Mouse (Mus musculus): ENCODE measurements around the gene Chil1. TPM values are rescaled to one million over a fixed set of nuclear protein-coding genes. Genes with fewer than 3 reads are reported as not detected.

The Chil1 gene
- polyA plus RNA-seq, 1 experiment from 2014 or later: 0.85 TPM

DNA sequence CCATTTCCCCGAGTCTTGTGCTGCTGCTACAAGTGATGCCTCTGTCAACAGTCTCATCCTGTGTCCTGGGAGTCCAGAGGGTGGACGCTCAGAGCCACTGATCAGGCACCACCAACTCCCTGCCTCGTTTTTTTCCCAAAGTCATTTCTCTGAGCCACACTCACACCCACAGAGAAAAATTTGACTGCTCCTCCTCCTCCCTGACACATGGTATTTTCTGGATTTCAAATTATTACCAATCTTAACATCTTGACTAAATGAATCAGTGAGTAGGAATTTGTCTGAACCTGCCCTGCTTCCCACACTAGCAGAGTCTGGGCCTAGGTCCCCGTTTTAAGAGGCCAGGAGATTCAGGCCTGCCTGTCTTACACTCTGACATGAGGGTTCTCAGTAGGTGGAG, 10.0 kb downstream of the Chil1 start:
- ATAC-seq (ENCODE audit: low FRiP score, low TSS enrichment): no peak
- H3K27ac ChIP-seq (ENCODE audit: low read length): no peak overlapping the region
- no peak overlapping the region for H3K4me3 ChIP-seq (ENCODE audit: low read length)
- H3K36me3 ChIP-seq (ENCODE audit: insufficient read depth, low read length): no peaks in the 10 kb centered on the region
- 48% methylated on average over 4 of the region's 4 CpGs for WGBS
- peaks cover 35% of the 10 kb centered on the region for H3K4me1 ChIP-seq (ENCODE audit: insufficient read depth, low read length)
- no peaks in the 10 kb centered on the region for H3K27me3 ChIP-seq (ENCODE audit: insufficient read depth, low read length)
- H3K4me2 ChIP-seq (replicated peaks; ENCODE audit: low read depth, low read length): no peak overlapping the region
- no peaks in the 10 kb centered on the region for H3K9me3 ChIP-seq (ENCODE audit: low read length)
- no peak overlapping the region for H3K9ac ChIP-seq (replicated peaks; ENCODE audit: low read length)

DNA sequence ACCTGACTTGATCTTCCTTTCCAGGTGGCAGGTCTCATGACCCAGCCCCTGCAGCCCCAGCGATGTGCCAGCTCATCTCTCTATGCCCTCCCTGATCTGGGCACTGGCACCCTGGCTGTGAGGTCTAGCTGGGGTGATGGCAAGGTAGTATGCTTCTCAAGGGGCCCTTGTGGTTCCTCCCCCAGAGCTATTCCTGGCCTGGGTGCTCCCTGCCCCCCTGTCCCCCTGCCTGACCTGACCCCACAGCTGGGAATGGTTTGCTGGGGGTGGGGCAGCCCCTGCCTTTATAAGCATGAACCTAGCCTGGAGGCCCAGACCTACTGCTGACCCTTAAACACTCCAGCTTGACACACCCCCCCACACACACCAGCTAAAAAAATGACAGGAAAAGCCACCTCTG, 11.2 kb downstream of the Chil1 start, which contains the start of gene Mybph:
Mybph (plus strand) TSS at position 323 of the 400 bp plus-strand sequence.
- H3K27me3 ChIP-seq (ENCODE audit: insufficient read depth, low read length): no peaks in the 10 kb centered on the region
- H3K4me3 ChIP-seq (ENCODE audit: low read length): no peak within 1 kb of the TSS
- 40% methylated on average over 1 of the region's 1 CpGs for WGBS
- no peaks in the 10 kb centered on the region for H3K9me3 ChIP-seq (ENCODE audit: low read length)
- ATAC-seq (ENCODE audit: low FRiP score, low TSS enrichment): no peak
- H3K4me1 ChIP-seq (ENCODE audit: insufficient read depth, low read length): peaks cover 35% of the 10 kb centered on the region
- H3K9ac ChIP-seq (replicated peaks; ENCODE audit: low read length): no peak within 1 kb of the TSS
- H3K36me3 ChIP-seq (ENCODE audit: insufficient read depth, low read length): no peaks in the 10 kb centered on the region
- no peak within 1 kb of the TSS for H3K4me2 ChIP-seq (replicated peaks; ENCODE audit: low read depth, low read length)
- H3K27ac ChIP-seq (ENCODE audit: low read length): no peak within 1 kb of the TSS

DNA sequence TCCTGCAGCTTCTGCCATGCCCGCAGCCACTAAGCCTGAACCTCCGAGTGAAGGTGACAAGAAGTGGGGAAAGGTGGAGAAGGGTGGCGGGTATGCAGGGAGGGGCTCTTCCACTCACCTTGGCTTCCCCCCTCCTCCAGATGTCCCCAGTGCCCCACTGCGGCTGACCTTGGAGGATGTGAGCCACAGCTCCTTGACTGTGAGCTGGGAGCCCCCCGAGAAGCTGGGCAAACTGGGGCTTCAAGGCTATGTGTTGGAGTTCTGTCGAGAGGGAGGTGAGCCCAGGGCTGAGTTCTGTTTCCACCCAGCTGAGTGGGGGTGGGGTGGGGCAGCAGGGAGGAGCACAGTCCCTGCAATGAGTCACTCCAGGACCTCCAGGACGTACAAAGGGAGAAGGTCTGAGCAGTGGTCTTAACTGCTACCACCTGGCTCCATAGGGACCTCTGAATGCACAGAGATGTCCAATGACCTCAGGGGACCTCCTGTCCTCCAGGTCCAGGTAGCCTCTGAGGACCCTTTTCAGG, 11.8 kb downstream of the Chil1 start:
- WGBS: 53% methylated on average over 7 of the region's 7 CpGs
- no peak overlapping the region for H3K4me3 ChIP-seq (ENCODE audit: low read length)
- H3K4me2 ChIP-seq (replicated peaks; ENCODE audit: low read depth, low read length): no peak overlapping the region
- H3K9ac ChIP-seq (replicated peaks; ENCODE audit: low read length): no peak overlapping the region
- H3K27me3 ChIP-seq (ENCODE audit: insufficient read depth, low read length): no peaks in the 10 kb centered on the region
- H3K4me1 ChIP-seq (ENCODE audit: insufficient read depth, low read length): peaks cover 35% of the 10 kb centered on the region
- no peaks in the 10 kb centered on the region for H3K9me3 ChIP-seq (ENCODE audit: low read length)
- H3K27ac ChIP-seq (ENCODE audit: low read length): no peak overlapping the region
- ATAC-seq (ENCODE audit: low FRiP score, low TSS enrichment): no peak
- H3K36me3 ChIP-seq (ENCODE audit: insufficient read depth, low read length): no peaks in the 10 kb centered on the region

DNA sequence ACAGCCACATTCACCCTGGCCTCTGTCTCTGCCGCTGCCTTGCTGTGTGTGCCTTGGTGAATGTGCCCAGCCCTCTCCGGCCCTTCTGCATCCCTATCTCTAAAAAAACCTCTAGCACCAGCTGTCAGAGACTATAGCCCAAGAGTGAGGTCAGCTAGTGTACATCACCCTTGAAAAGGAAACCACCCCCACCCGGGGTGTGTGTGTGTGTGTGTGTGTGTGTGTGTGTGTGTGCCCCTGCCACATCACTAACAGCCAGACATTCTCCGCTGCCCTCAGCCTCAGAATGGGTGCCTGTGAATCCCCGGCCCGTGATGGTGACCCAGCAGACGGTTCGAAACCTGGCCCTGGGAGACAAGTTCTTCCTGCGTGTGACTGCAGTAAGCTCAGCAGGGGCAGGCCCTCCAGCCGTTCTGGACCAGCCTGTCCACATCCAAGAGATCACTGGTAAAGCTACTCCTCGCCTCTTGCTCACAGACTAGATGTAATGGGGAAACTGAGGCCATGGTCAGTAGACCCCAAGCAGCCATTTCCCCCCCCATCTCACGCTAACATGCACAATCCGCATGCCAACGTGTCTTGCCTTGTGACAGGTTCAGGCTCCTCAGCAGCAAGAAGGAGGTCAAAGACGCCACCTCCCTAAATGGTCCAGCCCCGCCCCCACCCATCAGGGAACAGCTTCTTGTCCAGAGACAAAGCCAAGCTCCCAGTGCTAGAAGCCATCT, 12.5 kb downstream of the Chil1 start:
- peaks cover 31% of the 10 kb centered on the region for H3K4me1 ChIP-seq (ENCODE audit: insufficient read depth, low read length)
- ATAC-seq (ENCODE audit: low FRiP score, low TSS enrichment): no peak

DNA sequence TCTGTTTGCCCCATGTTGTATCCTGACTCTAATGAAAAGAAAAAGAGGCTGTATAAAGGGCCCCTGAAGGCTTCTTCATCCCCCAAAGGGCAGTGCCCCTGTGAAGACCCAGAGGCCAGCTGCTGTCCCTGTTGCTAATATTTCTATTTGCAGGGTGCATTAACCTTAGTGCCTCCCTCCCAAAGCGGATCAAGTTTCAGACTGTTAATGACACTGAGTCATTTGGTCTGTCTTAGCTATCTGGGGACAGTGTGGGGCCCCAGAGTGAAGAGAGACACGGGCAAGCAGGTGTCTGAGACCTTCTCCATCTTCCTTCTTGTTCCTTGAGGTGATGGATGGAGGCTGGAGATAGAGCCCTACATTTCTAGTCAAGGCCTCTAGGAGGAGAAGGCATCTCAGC, 13.1 kb downstream of the Chil1 start:
- WGBS: 16% methylated on average over 2 of the region's 2 CpGs
- no peak for ATAC-seq (ENCODE audit: low FRiP score, low TSS enrichment)

More for the DNA sequence above, 12.5 kb downstream of the Chil1 start:
- no peaks in the 10 kb centered on the region for H3K9me3 ChIP-seq (ENCODE audit: low read length)
- no peak overlapping the region for H3K4me3 ChIP-seq (ENCODE audit: low read length)
- H3K27ac ChIP-seq (ENCODE audit: low read length): no peak overlapping the region
- H3K27me3 ChIP-seq (ENCODE audit: insufficient read depth, low read length): no peaks in the 10 kb centered on the region
- WGBS: 54% methylated on average over 16 of the region's 16 CpGs
- no peak overlapping the region for H3K4me2 ChIP-seq (replicated peaks; ENCODE audit: low read depth, low read length)
- H3K9ac ChIP-seq (replicated peaks; ENCODE audit: low read length): no peak overlapping the region
- no peaks in the 10 kb centered on the region for H3K36me3 ChIP-seq (ENCODE audit: insufficient read depth, low read length)

DNA sequence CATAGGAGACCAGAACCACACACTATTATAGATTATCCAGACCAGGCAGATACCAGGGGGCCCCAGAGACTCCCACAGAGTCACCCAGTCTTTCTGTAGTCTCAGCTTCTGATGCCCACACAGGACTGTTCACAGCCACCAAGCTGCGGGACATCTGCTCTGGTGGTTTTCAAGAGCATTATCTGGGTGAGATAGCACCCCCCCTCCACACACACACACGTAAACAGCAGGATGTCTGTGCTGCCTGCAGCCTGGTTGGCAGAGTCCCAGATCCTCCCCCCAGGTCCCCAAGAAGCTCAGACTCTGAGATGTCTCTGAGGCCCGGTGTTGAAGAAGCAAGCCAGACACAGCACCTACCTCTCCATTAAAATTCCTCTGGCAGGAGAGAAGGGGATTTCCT, 13.6 kb downstream of the Chil1 start:
- H3K4me1 ChIP-seq (ENCODE audit: insufficient read depth, low read length): peaks cover 30% of the 10 kb centered on the region
- peak overlapping the region; percentile 37; the same call in 1 of the 2 replicates for H3K27ac ChIP-seq (ENCODE audit: low read length)
- ATAC-seq (ENCODE audit: low FRiP score, low TSS enrichment): no peak
- no peak overlapping the region for H3K4me2 ChIP-seq (replicated peaks; ENCODE audit: low read depth, low read length)
- 27% methylated on average over 3 of the region's 3 CpGs for WGBS
- H3K9ac ChIP-seq (replicated peaks; ENCODE audit: low read length): 0 out of 2 replicates have a peak overlapping the region, but pooled peaks have one; percentile 22
- no peak overlapping the region for H3K4me3 ChIP-seq (ENCODE audit: low read length)
- H3K27me3 ChIP-seq (ENCODE audit: insufficient read depth, low read length): no peaks in the 10 kb centered on the region
- H3K9me3 ChIP-seq (ENCODE audit: low read length): no peaks in the 10 kb centered on the region
- no peaks in the 10 kb centered on the region for H3K36me3 ChIP-seq (ENCODE audit: insufficient read depth, low read length)

More for the DNA sequence above, 13.1 kb downstream of the Chil1 start:
- H3K9ac ChIP-seq (replicated peaks; ENCODE audit: low read length): no peak overlapping the region
- H3K27ac ChIP-seq (ENCODE audit: low read length): no peak overlapping the region
- no peak overlapping the region for H3K4me2 ChIP-seq (replicated peaks; ENCODE audit: low read depth, low read length)
- no peak overlapping the region for H3K4me3 ChIP-seq (ENCODE audit: low read length)
- no peaks in the 10 kb centered on the region for H3K36me3 ChIP-seq (ENCODE audit: insufficient read depth, low read length)
- peaks cover 30% of the 10 kb centered on the region for H3K4me1 ChIP-seq (ENCODE audit: insufficient read depth, low read length)
- H3K27me3 ChIP-seq (ENCODE audit: insufficient read depth, low read length): no peaks in the 10 kb centered on the region
- no peaks in the 10 kb centered on the region for H3K9me3 ChIP-seq (ENCODE audit: low read length)

DNA sequence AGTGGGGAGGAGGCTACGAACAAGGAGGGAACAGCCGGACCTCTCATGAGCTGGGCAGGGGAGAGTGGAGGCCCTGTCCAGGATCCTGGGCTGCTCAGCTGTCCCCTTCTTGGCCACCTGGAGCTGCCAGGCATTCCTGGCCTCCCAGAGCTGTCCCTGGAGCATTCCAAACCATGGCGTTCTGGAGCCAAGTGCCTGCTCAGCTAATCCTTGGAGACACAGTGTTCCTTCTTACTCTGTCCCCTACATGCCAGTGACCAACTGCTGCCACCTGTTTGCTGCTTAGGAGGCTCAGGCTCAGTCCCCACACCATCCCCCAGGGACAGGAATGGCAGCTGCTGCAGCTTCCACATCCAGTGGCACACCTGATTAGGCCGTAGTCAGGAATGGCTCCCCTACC, 14.0 kb downstream of the Chil1 start:
- no peak overlapping the region for H3K4me3 ChIP-seq (ENCODE audit: low read length)
- peak overlapping the region; percentile 37 for H3K27ac ChIP-seq (ENCODE audit: low read length)
- 0 out of 2 replicates have a peak overlapping the region, but pooled peaks have one; percentile 22 for H3K9ac ChIP-seq (replicated peaks; ENCODE audit: low read length)
- no peak for ATAC-seq (ENCODE audit: low FRiP score, low TSS enrichment)
- H3K4me1 ChIP-seq (ENCODE audit: insufficient read depth, low read length): peaks cover 30% of the 10 kb centered on the region
- no peak overlapping the region for H3K4me2 ChIP-seq (replicated peaks; ENCODE audit: low read depth, low read length)
- WGBS: 44% methylated on average over 4 of the region's 4 CpGs
- no peaks in the 10 kb centered on the region for H3K36me3 ChIP-seq (ENCODE audit: insufficient read depth, low read length)
- H3K9me3 ChIP-seq (ENCODE audit: low read length): no peaks in the 10 kb centered on the region
- no peaks in the 10 kb centered on the region for H3K27me3 ChIP-seq (ENCODE audit: insufficient read depth, low read length)

DNA sequence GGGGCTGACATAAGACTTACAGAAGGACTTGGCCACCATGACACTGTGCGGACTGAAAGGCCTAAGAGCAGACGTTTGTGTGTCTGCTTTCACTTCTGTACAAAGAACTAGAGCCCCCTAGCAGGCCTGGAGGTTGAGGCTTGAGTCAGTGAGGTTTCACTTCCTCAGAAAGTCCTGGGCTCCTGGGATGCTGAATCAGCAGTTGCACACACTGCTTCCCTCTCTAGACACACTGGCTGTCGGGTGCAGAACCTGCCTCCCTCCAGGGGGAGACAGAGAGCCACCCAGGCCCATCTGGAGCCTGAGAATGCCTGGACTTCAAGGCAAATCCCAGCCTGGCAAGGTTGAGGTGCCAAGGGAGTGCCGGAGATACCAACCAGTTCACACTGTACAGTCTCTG, 14.4 kb downstream of the Chil1 start:
- Histone ChIP-seq H3K4me2 (replicated peaks; ENCODE audit: low read depth, low read length) (no peak overlapping the region), H3K9me3 (ENCODE audit: low read length) (no peaks in the 10 kb centered on the region), H3K27ac (ENCODE audit: low read length) (peak overlapping the region; percentile 37; the same call in 1 of the 2 replicates), H3K9ac (replicated peaks; ENCODE audit: low read length) (no peak overlapping the region), H3K4me3 (ENCODE audit: low read length) (no peak overlapping the region), H3K27me3 (ENCODE audit: insufficient read depth, low read length) (no peaks in the 10 kb centered on the region), H3K4me1 (ENCODE audit: insufficient read depth, low read length) (peaks cover 30% of the 10 kb centered on the region), H3K36me3 (ENCODE audit: insufficient read depth, low read length) (no peaks in the 10 kb centered on the region)
- 73% methylated on average over 4 of the region's 4 CpGs for WGBS
- no peak for ATAC-seq (ENCODE audit: low FRiP score, low TSS enrichment)

DNA sequence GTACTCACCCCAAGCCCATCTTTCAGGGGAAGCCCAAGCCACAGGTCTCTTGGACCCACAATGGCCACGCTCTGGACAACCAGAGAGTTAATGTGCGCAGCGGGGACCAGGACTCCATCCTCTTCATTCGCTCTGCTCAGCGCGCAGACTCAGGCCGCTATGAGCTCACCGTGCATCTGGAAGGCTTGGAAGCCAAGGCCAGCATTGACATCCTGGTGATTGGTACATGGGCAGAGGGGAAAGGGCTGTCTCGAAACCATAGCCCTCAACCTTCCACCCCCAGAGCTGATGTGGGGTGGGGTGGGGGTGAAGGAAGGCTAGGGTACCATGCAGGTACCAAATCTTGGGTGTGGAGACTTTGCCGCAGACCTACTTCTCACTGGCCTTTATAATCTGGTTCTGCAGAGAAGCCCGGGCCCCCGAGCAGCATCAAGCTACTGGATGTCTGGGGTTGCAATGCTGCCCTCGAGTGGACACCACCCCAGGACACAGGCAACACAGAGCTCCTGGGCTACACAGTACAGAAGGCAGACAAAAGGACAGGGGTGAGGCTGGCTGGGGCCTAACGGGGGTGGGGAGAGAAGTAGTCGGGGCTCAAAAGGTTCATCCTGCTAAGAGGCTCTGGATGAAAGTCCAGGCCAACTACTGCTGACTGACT, 15.5 kb downstream of the Chil1 start:
- 81% methylated on average over 15 of the region's 15 CpGs for WGBS
- no peak overlapping the region for H3K4me3 ChIP-seq (ENCODE audit: low read length)
- no peaks in the 10 kb centered on the region for H3K9me3 ChIP-seq (ENCODE audit: low read length)
- no peak overlapping the region for H3K27ac ChIP-seq (ENCODE audit: low read length)
- no peak overlapping the region for H3K9ac ChIP-seq (replicated peaks; ENCODE audit: low read length)
- ATAC-seq (ENCODE audit: low FRiP score, low TSS enrichment): no peak
- peaks cover 30% of the 10 kb centered on the region for H3K4me1 ChIP-seq (ENCODE audit: insufficient read depth, low read length)
- no peaks in the 10 kb centered on the region for H3K27me3 ChIP-seq (ENCODE audit: insufficient read depth, low read length)
- H3K4me2 ChIP-seq (replicated peaks; ENCODE audit: low read depth, low read length): no peak overlapping the region
- H3K36me3 ChIP-seq (ENCODE audit: insufficient read depth, low read length): no peaks in the 10 kb centered on the region

All from kidney, embryonic 16.5 days (tissue).